Mouse (Mus musculus) midbrain, embryonic 16.5 days (tissue): ENCODE measurements around the gene Rarb. TPM values are rescaled to one million over a fixed set of nuclear protein-coding genes. Genes with fewer than 3 reads are reported as not detected.
A peak's percentile ranks its signal among the peaks of the same experiment; 100 is the strongest.

Experiments
- ATAC-seq: fragments of 200-750 bp; cut with Nextera tagmentation; 2 replicates; pipeline ENCODE4 v1.8.0; 2017; ENCODE audit warnings: moderate TSS enrichment
- H3K27ac ChIP-seq: fragments of 300-500 bp; sonication (generic); 2 replicates; pipeline ENCODE4 v1.5.1; 2014; ENCODE audit warnings: mild to moderate bottlenecking, low read length, mixed read lengths
- H3K27me3 ChIP-seq: fragments of 300-500 bp; sonication (generic); 2 replicates; pipeline ENCODE4 v1.6.1; 2014; ENCODE audit warnings: low read depth, low read length, mixed read lengths; ENCODE audit not compliant: control insufficient read depth, insufficient read depth
- H3K36me3 ChIP-seq: fragments of 300-500 bp; sonication (generic); 2 replicates; pipeline ENCODE4 v1.6.1; 2014; ENCODE audit warnings: mild to moderate bottlenecking, low read length, moderate library complexity, mixed read lengths; ENCODE audit not compliant: control insufficient read depth, insufficient read depth
- H3K4me1 ChIP-seq: fragments of 300-500 bp; sonication (generic); 2 replicates; pipeline ENCODE4 v1.6.1; 2014; ENCODE audit warnings: mild to moderate bottlenecking, low read length, mixed read lengths; ENCODE audit not compliant: control insufficient read depth, insufficient read depth
- H3K4me2 ChIP-seq: fragments of 300-500 bp; sonication (generic); 2 replicates; pipeline ENCODE4 v1.6.1; 2014; ENCODE audit warnings: mild to moderate bottlenecking, low read length, mixed read lengths
- H3K4me3 ChIP-seq: fragments of 300-500 bp; sonication (generic); 2 replicates; pipeline ENCODE4 v1.5.1; 2014; ENCODE audit warnings: low read depth, mild to moderate bottlenecking, low read length, moderate library complexity, mixed read lengths
- H3K9ac ChIP-seq: fragments of 300-500 bp; sonication (generic); 2 replicates; pipeline ENCODE4 v1.6.1; 2014; ENCODE audit warnings: low read depth, low read length, mixed read lengths
- H3K9me3 ChIP-seq: fragments of 300-500 bp; sonication (generic); replicated peaks from 2 replicates; pipeline ENCODE4 v1.6.1; 2014; ENCODE audit warnings: mild to moderate bottlenecking, low read length, mixed read lengths; ENCODE audit not compliant: control insufficient read depth, poor library complexity, severe bottlenecking
- WGBS: fragments of 180-500 bp; shearing (Covaris S2); extraction: QIAGEN DNeasy Blood & Tissue Kit; methylation state at CpG from one replicate; pipeline ENCODE4 v1.1.7; 2014; 5-methylcytosine and 5-hydroxymethylcytosine counted together
- polyA plus RNA-seq: library from polyadenylated mRNA; unstranded; fragments of >200 nt; fragmentation: Nextera tagmentation; extraction: Ambion mirVana; gene quantifications from 2 replicates; pipeline ENCODE4 v1.2.1, GENCODE M21; 2015

Rarb gene
- polyA plus RNA-seq, 1 experiment from 2014 or later: 8.1 TPM

DNA sequence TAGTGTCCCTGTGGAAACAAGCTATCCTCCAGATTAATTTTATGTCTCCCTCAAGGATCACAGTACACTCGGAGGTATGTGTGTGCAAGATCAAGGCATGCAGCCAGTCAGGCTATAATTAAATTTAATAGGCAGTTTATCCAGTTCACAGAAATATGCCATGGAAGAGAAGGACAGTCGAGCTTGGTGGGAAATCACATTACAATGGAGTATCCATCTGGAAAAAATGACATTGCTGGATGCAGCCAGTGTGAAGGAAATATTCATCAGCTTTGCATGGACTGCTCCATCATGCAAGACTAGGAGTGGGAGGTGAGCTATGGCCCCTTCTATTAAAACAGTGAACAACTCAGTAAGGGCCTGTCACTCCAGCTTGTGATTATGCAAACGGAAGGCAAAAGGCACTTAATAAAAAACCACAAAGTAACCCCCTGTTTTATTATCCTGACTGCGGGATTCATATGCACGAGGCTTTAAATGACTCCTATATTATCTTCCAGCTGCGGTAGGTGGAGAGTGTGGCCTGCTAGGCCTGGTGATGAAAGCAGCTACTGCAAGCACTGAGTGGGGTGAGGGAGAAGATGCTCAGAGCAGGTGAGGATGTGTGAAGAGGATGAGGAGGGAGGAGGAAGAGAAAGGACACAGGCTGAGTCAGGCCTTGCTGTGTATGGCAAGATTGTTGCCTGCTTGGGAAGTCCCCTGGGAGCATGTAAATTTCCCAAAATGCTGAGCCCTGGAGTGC lies 379.4 kb downstream of the Rarb start:
- ATAC-seq: no peak

GRCm38 (mm10) chr14:16437386-16437785 lies 381.6 kb downstream of the Rarb start:
- Histone ChIP-seq H3K9me3 (no peaks in the 10 kb centered on the region), H3K4me2 (no peak overlapping the region), H3K9ac (no peak overlapping the region), H3K36me3 (no peaks in the 10 kb centered on the region), H3K27ac (no peak overlapping the region), H3K4me3 (no peak overlapping the region), H3K4me1 (no peaks in the 10 kb centered on the region), H3K27me3 (no peaks in the 10 kb centered on the region)
- no peak for ATAC-seq
- WGBS: 96% methylated on average over 4 of the region's 4 CpGs

More for the DNA sequence above, 379.4 kb downstream of the Rarb start:
- no peak overlapping the region for H3K27ac ChIP-seq
- H3K27me3 ChIP-seq: no peaks in the 10 kb centered on the region
- no peak overlapping the region for H3K4me2 ChIP-seq
- H3K36me3 ChIP-seq: no peaks in the 10 kb centered on the region
- H3K4me3 ChIP-seq: no peak overlapping the region
- no peaks in the 10 kb centered on the region for H3K9me3 ChIP-seq
- no peaks in the 10 kb centered on the region for H3K4me1 ChIP-seq
- no peak overlapping the region for H3K9ac ChIP-seq
- WGBS: 62% methylated on average over 6 of the region's 6 CpGs

DNA sequence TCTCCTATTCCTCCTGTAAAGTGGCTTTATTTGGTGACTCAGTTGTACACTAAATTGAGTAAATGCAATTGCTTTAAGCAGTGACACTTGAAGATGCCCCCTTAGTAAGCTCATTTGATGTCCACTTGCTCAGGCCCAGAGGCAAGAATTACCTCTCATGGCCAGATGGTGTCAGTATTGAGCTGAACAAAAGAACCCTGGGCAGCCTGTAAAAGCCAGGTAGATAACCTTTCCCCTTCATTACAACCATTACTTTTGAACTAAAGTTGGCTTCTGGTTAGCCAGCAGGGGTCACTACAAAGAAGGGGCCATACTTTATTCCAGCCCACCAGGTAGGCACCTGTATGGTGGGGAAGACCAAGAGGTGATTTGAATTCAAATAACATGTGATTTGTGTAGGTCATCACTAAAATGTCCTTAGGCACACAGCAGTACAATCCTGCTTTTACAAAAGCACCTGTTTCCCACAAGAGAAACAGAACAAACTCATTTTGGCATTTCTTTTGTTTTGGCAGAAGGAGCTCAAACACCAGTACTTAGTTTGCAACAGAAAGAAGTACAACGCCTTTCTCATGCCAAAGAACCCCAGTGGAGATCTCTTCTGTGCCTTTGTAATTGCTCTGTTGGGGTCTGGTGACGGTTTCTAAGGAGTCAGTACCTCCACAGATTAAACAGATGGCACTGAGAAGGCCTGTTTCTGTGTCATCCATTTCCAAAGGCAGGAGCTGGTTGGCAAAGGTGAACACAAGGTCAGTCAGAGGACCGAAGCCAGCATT lies 384.4 kb downstream of the Rarb start:
- WGBS: 51% methylated on average over 3 of the region's 3 CpGs
- H3K9me3 ChIP-seq: no peaks in the 10 kb centered on the region
- H3K4me1 ChIP-seq: no peaks in the 10 kb centered on the region

DNA sequence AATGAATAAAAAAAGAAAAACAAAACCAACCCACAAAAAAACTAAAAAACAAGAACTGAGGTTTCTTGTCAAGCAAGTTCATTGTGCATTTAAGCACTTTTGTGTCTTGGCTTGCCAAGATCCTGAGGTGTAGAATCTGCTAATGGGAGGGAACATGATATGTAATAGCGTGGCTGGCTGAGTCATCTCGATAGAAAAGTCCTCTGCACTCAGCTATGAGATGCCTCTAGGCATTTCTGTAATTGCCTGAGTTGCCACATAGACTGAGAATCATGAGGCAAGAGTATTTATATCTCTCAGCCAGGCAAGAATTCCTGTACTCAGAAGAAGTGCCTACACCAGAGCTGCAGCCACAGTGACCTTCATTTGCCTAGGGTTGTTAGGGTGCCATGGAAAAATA lies 385.8 kb downstream of the Rarb start:
- Histone ChIP-seq H3K4me2 (no peak overlapping the region), H3K9ac (no peak overlapping the region), H3K36me3 (peaks cover 9% of the 10 kb centered on the region), H3K4me1 (no peaks in the 10 kb centered on the region), H3K9me3 (no peaks in the 10 kb centered on the region), H3K27me3 (no peaks in the 10 kb centered on the region), H3K27ac (no peak overlapping the region), H3K4me3 (no peak overlapping the region)
- ATAC-seq: 0 out of 2 replicates have a peak, but pooled peaks have one; percentile 7
- 68% methylated on average over 2 of the region's 2 CpGs for WGBS

More for the DNA sequence above, 384.4 kb downstream of the Rarb start:
- Histone ChIP-seq H3K9ac (no peak overlapping the region), H3K36me3 (peaks cover 5% of the 10 kb centered on the region; the same call in 1 of the 2 replicates), H3K4me2 (no peak overlapping the region), H3K4me3 (no peak overlapping the region), H3K27ac (no peak overlapping the region), H3K27me3 (no peaks in the 10 kb centered on the region)
- peak; percentile 36 for ATAC-seq

- Histone ChIP-seq H3K9ac (no peak overlapping the region), H3K36me3 (peaks cover 9% of the 10 kb centered on the region), H3K4me2 (no peak overlapping the region), H3K27ac (no peak overlapping the region), H3K4me3 (no peak overlapping the region), H3K4me1 (no peaks in the 10 kb centered on the region), H3K27me3 (no peaks in the 10 kb centered on the region), H3K9me3 (no peaks in the 10 kb centered on the region)
- 91% methylated on average over 3 of the region's 3 CpGs for WGBS
- ATAC-seq: no peak
Measured at GRCm38 (mm10) chr14:16432550-16432949, 386.4 kb downstream of the Rarb start.

DNA sequence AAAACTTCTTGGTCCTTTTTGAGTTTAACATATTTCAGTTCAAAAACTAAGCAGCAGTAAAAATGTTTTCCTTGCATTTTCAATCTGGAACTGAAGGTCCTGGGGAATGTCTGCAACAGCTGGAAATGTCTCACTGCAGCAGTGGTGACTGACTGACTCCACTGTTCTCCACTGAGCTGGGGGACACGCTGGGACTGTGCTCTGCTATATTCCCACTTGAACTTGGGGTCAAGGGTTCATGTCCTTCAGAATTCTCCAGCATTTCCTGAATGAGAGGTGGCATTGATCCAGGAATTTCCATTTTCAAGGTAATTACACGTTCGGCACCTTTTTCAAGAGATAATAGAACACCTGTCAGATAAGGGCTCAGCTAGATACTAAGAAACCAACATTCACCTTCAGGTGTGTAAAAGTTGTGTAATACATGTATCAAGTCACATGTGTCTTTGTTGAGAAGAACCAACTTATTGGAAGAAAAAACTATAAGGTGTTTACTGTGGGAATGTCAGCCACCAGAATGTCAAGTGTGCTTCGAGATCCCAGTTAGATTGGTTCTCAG lies 386.9 kb downstream of the Rarb start:
- Histone ChIP-seq H3K27ac (no peak overlapping the region), H3K4me2 (no peak overlapping the region), H3K9ac (no peak overlapping the region), H3K4me1 (no peaks in the 10 kb centered on the region), H3K9me3 (no peaks in the 10 kb centered on the region), H3K36me3 (peaks cover 9% of the 10 kb centered on the region), H3K27me3 (no peaks in the 10 kb centered on the region), H3K4me3 (no peak overlapping the region)
- 81% methylated on average over 4 of the region's 4 CpGs for WGBS
- ATAC-seq: no peak

DNA sequence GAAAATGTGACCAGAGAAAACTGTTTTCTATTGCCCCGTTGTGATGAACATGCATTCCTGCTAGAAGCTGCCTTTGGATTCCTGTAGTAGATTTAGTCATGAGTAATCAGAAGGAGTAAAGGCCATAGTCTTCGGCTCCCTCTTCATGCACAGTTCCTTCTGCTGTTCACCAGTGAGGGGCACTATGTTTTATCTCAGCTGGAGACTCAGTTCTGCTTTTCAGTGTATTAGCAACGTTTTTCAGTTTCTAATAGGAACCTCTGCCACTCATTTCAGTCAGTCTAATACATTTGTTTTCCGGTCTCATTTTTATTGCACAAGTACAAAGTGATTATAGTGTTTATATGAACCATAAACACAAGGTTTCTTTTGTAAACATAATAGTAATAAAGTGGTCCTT lies 391.4 kb downstream of the Rarb start:
- no peaks in the 10 kb centered on the region for H3K27me3 ChIP-seq
- H3K9me3 ChIP-seq: no peaks in the 10 kb centered on the region
- peaks cover 14% of the 10 kb centered on the region for H3K36me3 ChIP-seq
- H3K4me3 ChIP-seq: no peak overlapping the region
- no peak overlapping the region for H3K27ac ChIP-seq
- ATAC-seq: no peak
- no peaks in the 10 kb centered on the region for H3K4me1 ChIP-seq
- no peak overlapping the region for H3K4me2 ChIP-seq
- WGBS: 82% methylated on average over 4 of the region's 4 CpGs
- no peak overlapping the region for H3K9ac ChIP-seq

DNA sequence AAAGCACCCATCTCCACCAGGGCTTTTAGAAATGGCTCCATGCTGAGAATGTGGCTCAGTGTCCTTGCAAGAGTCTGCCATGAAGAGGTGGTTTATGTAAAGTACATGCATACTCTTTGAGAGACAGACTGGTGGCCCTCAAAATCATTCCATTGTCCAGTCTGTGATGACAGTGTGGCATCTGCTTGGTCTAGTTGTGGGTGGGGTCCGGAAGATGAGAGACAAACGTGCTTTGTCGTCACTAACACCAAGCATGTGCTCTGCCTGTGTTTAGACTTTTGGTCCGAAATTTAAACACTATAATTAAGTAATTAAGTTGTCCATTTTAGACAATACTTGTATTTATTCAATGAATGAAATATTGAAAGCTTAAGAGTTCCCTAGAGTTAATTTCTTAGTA lies 404.8 kb downstream of the Rarb start:
- 78% methylated on average over 4 of the region's 4 CpGs for WGBS
- Histone ChIP-seq H3K9me3 (no peaks in the 10 kb centered on the region), H3K4me3 (no peak overlapping the region), H3K9ac (no peak overlapping the region), H3K27me3 (no peaks in the 10 kb centered on the region), H3K4me2 (no peak overlapping the region), H3K27ac (no peak overlapping the region), H3K4me1 (no peaks in the 10 kb centered on the region), H3K36me3 (peaks cover 20% of the 10 kb centered on the region)
- ATAC-seq: no peak

DNA sequence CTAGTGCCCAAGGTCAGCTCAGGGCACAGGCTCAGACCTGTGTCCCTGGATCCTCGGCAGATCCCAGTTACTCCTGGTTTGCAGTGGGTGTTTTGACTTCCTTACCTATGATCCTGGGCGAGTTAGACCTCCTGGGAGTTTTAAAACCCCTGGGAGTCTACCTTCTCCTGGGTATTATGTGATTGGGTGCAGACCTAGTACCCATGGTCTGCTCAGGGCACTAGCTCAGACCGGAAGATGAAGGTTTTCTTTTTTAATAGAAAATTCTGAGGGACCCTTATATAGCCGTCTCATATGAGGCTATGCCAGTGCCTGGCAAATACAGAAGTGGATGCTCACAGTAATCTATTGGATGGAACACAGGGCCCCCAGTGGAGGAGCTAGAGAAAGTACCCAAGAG lies 413.8 kb downstream of the Rarb start:
- no peak overlapping the region for H3K4me2 ChIP-seq
- H3K27ac ChIP-seq: no peak overlapping the region
- no peak overlapping the region for H3K9ac ChIP-seq
- peaks cover 18% of the 10 kb centered on the region for H3K36me3 ChIP-seq
- no peaks in the 10 kb centered on the region for H3K9me3 ChIP-seq
- H3K4me3 ChIP-seq: no peak overlapping the region
- H3K27me3 ChIP-seq: no peaks in the 10 kb centered on the region
- WGBS: 95% methylated on average over 4 of the region's 4 CpGs
- ATAC-seq: no peak
- no peaks in the 10 kb centered on the region for H3K4me1 ChIP-seq
